Mouse (Mus musculus): Measurements from ENCODE around the gene Hspg2. TPM values are rescaled to one million over a fixed set of nuclear protein-coding genes. Genes with fewer than 3 reads are reported as not detected.

Gene Hspg2
- polyA plus RNA-seq, 1 experiment from 2014 or later: 18.6 TPM

DNA sequence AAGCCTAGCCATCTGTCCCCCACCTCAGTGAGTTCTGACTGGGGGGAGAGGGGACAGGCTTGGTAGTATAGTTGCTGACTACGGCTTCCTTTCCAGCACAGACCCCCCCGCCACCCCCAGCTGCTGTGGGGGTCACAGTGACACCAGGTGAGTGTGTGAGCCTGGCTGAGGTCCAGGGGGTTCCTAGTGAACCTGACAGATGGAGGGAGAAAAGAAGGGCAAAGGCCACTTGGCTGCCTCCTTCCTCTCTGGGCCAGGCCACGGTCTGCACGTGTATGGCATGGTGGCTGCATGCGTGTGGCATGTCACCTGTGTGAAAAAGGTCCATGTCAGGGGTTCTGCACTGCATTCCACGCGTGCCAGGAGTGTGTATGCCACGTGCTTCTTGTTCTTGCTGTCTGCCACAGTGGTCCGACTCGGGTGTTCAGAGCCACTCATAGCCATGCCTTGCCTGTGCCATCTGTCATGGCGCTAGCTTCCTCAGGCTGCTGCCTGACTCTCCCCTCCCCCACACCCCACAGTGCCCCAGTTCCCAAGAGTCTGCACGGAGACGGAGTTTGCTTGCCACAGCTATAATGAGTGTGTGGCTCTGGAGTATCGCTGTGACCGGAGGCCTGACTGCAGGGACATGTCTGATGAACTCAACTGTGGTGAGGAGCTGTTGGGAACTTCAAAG is 41.6 kb downstream of the Hspg2 start:
- Histone ChIP-seq H3K4me3 (ENCODE audit: low read depth, low read length) (no peak overlapping the region), H3K36me3 (ENCODE audit: control insufficient read depth, insufficient read depth, low read length) (peaks cover 1% of the 10 kb centered on the region; the same call in 1 of the 2 replicates), H3K27me3 (ENCODE audit: control insufficient read depth, insufficient read depth, low read length) (no peaks in the 10 kb centered on the region), H3K27ac (ENCODE audit: low read depth, low read length) (no peak overlapping the region), H3K9me3 (ENCODE audit: control insufficient read depth, low read length) (no peaks in the 10 kb centered on the region), H3K4me2 (ENCODE audit: low read depth) (no peak overlapping the region), H3K9ac (ENCODE audit: low read length) (no peak overlapping the region), H3K4me1 (ENCODE audit: control insufficient read depth, insufficient read depth, low read length) (no peaks in the 10 kb centered on the region)
- DNase-seq (ENCODE audit: low spot score): no peak
- WGBS: 82% methylated on average over 15 of the region's 15 CpGs
- ATAC-seq (ENCODE audit: insufficient read depth, low FRiP score, low TSS enrichment): no peak

DNA sequence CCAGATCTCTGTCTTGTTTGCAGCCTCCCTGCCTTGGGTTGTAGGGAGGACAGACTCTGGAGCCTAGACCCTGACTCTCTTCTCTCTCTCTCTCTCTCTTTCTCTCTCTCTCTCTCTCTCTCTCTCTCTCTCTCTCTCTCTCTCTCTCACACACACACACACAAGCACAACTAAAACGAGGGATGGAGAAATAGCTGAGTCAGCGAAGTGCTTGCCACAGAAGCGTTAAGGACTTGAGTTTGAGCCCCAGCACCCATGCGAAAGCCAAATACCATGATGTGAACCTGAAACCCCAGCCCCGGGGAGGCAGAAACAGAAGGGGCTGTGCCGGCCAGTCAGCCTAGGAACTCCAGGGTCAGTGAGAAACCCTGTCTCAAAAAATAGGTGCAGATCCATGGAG is 44.3 kb downstream of the Hspg2 start:
- Histone ChIP-seq H3K4me1 (ENCODE audit: control insufficient read depth, insufficient read depth, low read length) (no peaks in the 10 kb centered on the region), H3K36me3 (ENCODE audit: control insufficient read depth, insufficient read depth, low read length) (peaks cover 7% of the 10 kb centered on the region)
- no peak for ATAC-seq (ENCODE audit: insufficient read depth, low FRiP score, low TSS enrichment)

DNA sequence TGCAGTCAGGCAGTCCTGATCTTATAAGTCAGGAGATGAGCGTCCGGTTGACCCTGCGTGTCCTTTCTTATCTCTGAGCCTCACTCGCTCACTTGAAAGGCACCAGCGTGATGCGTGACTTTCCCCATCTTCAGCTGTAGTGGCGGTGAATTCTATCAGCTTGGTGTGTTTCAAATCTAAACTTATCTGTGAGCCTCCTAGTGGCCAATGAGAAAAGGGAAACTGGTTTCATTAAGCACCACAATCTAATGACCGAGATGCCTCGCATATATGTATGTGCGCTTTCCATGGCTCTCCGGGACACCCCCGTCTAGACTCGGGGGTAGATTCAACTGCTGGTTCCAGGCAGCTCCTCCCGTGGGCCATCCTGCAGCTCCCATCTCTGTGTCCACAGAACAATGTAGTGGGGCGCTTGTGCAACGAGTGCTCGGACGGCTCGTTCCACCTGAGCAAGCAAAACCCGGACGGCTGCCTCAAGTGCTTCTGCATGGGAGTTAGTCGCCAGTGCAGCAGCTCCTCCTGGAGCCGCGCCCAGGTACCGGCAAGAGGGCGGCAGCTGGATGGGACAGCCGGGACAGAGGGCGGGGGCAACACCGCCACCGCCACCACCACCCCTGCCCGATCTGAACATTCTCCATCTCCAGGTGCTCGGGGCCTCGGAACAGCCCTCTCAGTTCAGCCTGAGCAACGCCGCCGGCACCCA is 49.6 kb downstream of the Hspg2 start:
- no peaks in the 10 kb centered on the region for H3K9me3 ChIP-seq (ENCODE audit: control insufficient read depth, low read length)
- no peak for DNase-seq (ENCODE audit: low spot score)
- H3K4me1 ChIP-seq (ENCODE audit: control insufficient read depth, insufficient read depth, low read length): no peaks in the 10 kb centered on the region
- no peak overlapping the region for H3K9ac ChIP-seq (ENCODE audit: low read length)
- 88% methylated on average over 36 of the region's 36 CpGs for WGBS
- no peaks in the 10 kb centered on the region for H3K27me3 ChIP-seq (ENCODE audit: control insufficient read depth, insufficient read depth, low read length)
- no peak for ATAC-seq (ENCODE audit: insufficient read depth, low FRiP score, low TSS enrichment)
- H3K4me2 ChIP-seq (ENCODE audit: low read depth): no peak overlapping the region
- H3K36me3 ChIP-seq (ENCODE audit: control insufficient read depth, insufficient read depth, low read length): peaks cover 8% of the 10 kb centered on the region
- H3K27ac ChIP-seq (ENCODE audit: low read depth, low read length): no peak overlapping the region
- H3K4me3 ChIP-seq (ENCODE audit: low read depth, low read length): no peak overlapping the region

More for the DNA sequence above, 44.3 kb downstream of the Hspg2 start:
- Histone ChIP-seq H3K27ac (ENCODE audit: low read depth, low read length) (no peak overlapping the region), H3K4me3 (ENCODE audit: low read depth, low read length) (no peak overlapping the region), H3K9ac (ENCODE audit: low read length) (no peak overlapping the region), H3K9me3 (ENCODE audit: control insufficient read depth, low read length) (no peaks in the 10 kb centered on the region), H3K27me3 (ENCODE audit: control insufficient read depth, insufficient read depth, low read length) (no peaks in the 10 kb centered on the region), H3K4me2 (ENCODE audit: low read depth) (no peak overlapping the region)
- DNase-seq (ENCODE audit: low spot score): no peak
- 88% methylated on average over 6 of the region's 6 CpGs for WGBS

DNA sequence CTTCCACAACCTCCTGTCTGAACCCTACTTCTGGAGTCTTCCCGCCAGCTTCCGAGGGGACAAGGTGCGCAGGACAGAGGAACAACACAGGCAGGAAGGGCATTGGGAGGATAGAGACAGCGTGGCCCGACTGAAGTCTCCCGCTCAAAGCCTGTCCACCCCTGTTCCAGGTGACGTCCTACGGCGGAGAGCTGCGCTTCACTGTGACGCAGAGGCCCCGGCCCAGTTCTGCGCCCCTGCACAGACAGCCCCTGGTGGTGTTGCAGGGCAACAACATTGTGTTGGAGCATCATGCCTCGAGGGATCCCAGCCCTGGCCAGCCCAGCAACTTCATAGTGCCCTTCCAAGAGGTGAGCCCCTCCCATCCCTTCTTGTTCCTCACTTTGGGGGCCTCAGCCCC is 50.2 kb downstream of the Hspg2 start:
- H3K4me1 ChIP-seq (ENCODE audit: control insufficient read depth, insufficient read depth, low read length): no peaks in the 10 kb centered on the region
- H3K9me3 ChIP-seq (ENCODE audit: control insufficient read depth, low read length): no peaks in the 10 kb centered on the region
- H3K4me3 ChIP-seq (ENCODE audit: low read depth, low read length): no peak overlapping the region
- no peak overlapping the region for H3K27ac ChIP-seq (ENCODE audit: low read depth, low read length)
- H3K4me2 ChIP-seq (ENCODE audit: low read depth): no peak overlapping the region
- no peak overlapping the region for H3K9ac ChIP-seq (ENCODE audit: low read length)
- DNase-seq (ENCODE audit: low spot score): no peak
- H3K36me3 ChIP-seq (ENCODE audit: control insufficient read depth, insufficient read depth, low read length): peaks cover 8% of the 10 kb centered on the region
- WGBS: 91% methylated on average over 14 of the region's 14 CpGs
- no peaks in the 10 kb centered on the region for H3K27me3 ChIP-seq (ENCODE audit: control insufficient read depth, insufficient read depth, low read length)
- no peak for ATAC-seq (ENCODE audit: insufficient read depth, low FRiP score, low TSS enrichment)

GRCm38 (mm10) chr4:137520346-137520745 is 51.8 kb downstream of the Hspg2 start:
- ATAC-seq (ENCODE audit: insufficient read depth, low FRiP score, low TSS enrichment) (no peak), DNase-seq (ENCODE audit: low spot score) (no peak)
- H3K27me3 ChIP-seq (ENCODE audit: control insufficient read depth, insufficient read depth, low read length): no peaks in the 10 kb centered on the region
- no peaks in the 10 kb centered on the region for H3K9me3 ChIP-seq (ENCODE audit: control insufficient read depth, low read length)
- H3K27ac ChIP-seq (ENCODE audit: low read depth, low read length): no peak overlapping the region
- peaks cover 5% of the 10 kb centered on the region for H3K36me3 ChIP-seq (ENCODE audit: control insufficient read depth, insufficient read depth, low read length)
- no peak overlapping the region for H3K4me3 ChIP-seq (ENCODE audit: low read depth, low read length)
- 96% methylated on average over 5 of the region's 5 CpGs for WGBS
- H3K4me1 ChIP-seq (ENCODE audit: control insufficient read depth, insufficient read depth, low read length): no peaks in the 10 kb centered on the region
- no peak overlapping the region for H3K4me2 ChIP-seq (ENCODE audit: low read depth)
- H3K9ac ChIP-seq (ENCODE audit: low read length): no peak overlapping the region

GRCm38 (mm10) chr4:137521966-137522365 is 53.4 kb downstream of the Hspg2 start:
- 93% methylated on average over 11 of the region's 11 CpGs for WGBS
- Histone ChIP-seq H3K36me3 (ENCODE audit: control insufficient read depth, insufficient read depth, low read length) (peaks cover 5% of the 10 kb centered on the region), H3K27me3 (ENCODE audit: control insufficient read depth, insufficient read depth, low read length) (no peaks in the 10 kb centered on the region), H3K9ac (ENCODE audit: low read length) (no peak overlapping the region), H3K9me3 (ENCODE audit: control insufficient read depth, low read length) (no peaks in the 10 kb centered on the region), H3K4me3 (ENCODE audit: low read depth, low read length) (no peak overlapping the region), H3K4me2 (ENCODE audit: low read depth) (no peak overlapping the region), H3K4me1 (ENCODE audit: control insufficient read depth, insufficient read depth, low read length) (no peaks in the 10 kb centered on the region), H3K27ac (ENCODE audit: low read depth, low read length) (no peak overlapping the region)
- ATAC-seq (ENCODE audit: insufficient read depth, low FRiP score, low TSS enrichment) (no peak), DNase-seq (ENCODE audit: low spot score) (no peak)

GRCm38 (mm10) chr4:137525426-137525825 is 56.9 kb downstream of the Hspg2 start:
- no peak overlapping the region for H3K4me3 ChIP-seq (ENCODE audit: low read depth, low read length)
- H3K4me1 ChIP-seq (ENCODE audit: control insufficient read depth, insufficient read depth, low read length): no peaks in the 10 kb centered on the region
- no peak overlapping the region for H3K9ac ChIP-seq (ENCODE audit: low read length)
- peaks cover 2% of the 10 kb centered on the region; the same call in 1 of the 2 replicates for H3K36me3 ChIP-seq (ENCODE audit: control insufficient read depth, insufficient read depth, low read length)
- 95% methylated on average over 1 of the region's 1 CpGs for WGBS
- H3K27me3 ChIP-seq (ENCODE audit: control insufficient read depth, insufficient read depth, low read length): no peaks in the 10 kb centered on the region
- no peak overlapping the region for H3K4me2 ChIP-seq (ENCODE audit: low read depth)
- no peak for ATAC-seq (ENCODE audit: insufficient read depth, low FRiP score, low TSS enrichment)
- no peaks in the 10 kb centered on the region for H3K9me3 ChIP-seq (ENCODE audit: control insufficient read depth, low read length)
- H3K27ac ChIP-seq (ENCODE audit: low read depth, low read length): no peak overlapping the region
- no peak for DNase-seq (ENCODE audit: low spot score)

DNA sequence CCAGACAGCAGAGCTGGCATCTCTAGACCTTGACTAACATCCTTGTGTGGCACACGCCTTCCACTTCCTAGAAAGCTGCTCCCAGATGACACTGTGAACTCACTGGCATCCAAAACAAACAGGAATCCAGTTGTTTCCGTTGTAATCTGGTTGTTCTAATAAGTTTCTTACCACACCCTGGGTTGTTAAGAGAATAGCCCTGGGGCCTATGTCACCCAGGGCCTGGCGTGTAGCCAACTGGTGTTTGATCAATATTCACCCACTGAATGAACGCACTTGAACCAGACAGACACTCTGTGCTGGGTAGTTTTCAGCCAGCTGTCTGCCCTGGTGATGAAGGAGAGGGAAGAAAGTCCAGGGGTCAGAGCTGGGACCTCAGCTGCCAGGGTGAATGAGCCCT is 58.8 kb downstream of the Hspg2 start:
- 78% methylated on average over 4 of the region's 4 CpGs for WGBS
- DNase-seq (ENCODE audit: low spot score) (no peak), ATAC-seq (ENCODE audit: insufficient read depth, low FRiP score, low TSS enrichment) (no peak)
- H3K27me3 ChIP-seq (ENCODE audit: control insufficient read depth, insufficient read depth, low read length): no peaks in the 10 kb centered on the region
- H3K9me3 ChIP-seq (ENCODE audit: control insufficient read depth, low read length): no peaks in the 10 kb centered on the region
- 0 out of 2 replicates have a peak, but pooled peaks cover 2% of the 10 kb centered on the region for H3K36me3 ChIP-seq (ENCODE audit: control insufficient read depth, insufficient read depth, low read length)
- H3K27ac ChIP-seq (ENCODE audit: low read depth, low read length): no peak overlapping the region
- H3K4me1 ChIP-seq (ENCODE audit: control insufficient read depth, insufficient read depth, low read length): no peaks in the 10 kb centered on the region
- H3K9ac ChIP-seq (ENCODE audit: low read length): no peak overlapping the region
- no peak overlapping the region for H3K4me2 ChIP-seq (ENCODE audit: low read depth)
- H3K4me3 ChIP-seq (ENCODE audit: low read depth, low read length): no peak overlapping the region

GRCm38 (mm10) chr4:137527872-137528271 is 59.3 kb downstream of the Hspg2 start:
- no peak for ATAC-seq (ENCODE audit: insufficient read depth, low FRiP score, low TSS enrichment)
- DNase-seq (ENCODE audit: low spot score): no peak
- 86% methylated on average over 6 of the region's 6 CpGs for WGBS
- H3K27me3 ChIP-seq (ENCODE audit: control insufficient read depth, insufficient read depth, low read length): no peaks in the 10 kb centered on the region
- no peaks in the 10 kb centered on the region for H3K4me1 ChIP-seq (ENCODE audit: control insufficient read depth, insufficient read depth, low read length)
- no peak overlapping the region for H3K9ac ChIP-seq (ENCODE audit: low read length)
- no peaks in the 10 kb centered on the region for H3K9me3 ChIP-seq (ENCODE audit: control insufficient read depth, low read length)
- no peaks in the 10 kb centered on the region for H3K36me3 ChIP-seq (ENCODE audit: control insufficient read depth, insufficient read depth, low read length)
- no peak overlapping the region for H3K4me2 ChIP-seq (ENCODE audit: low read depth)
- no peak overlapping the region for H3K27ac ChIP-seq (ENCODE audit: low read depth, low read length)
- H3K4me3 ChIP-seq (ENCODE audit: low read depth, low read length): no peak overlapping the region
